Mouse (Mus musculus) layer of hippocampus, adult 18-20 months (tissue): ENCODE results near the gene Wdr63. TPM values are rescaled to one million over a fixed set of nuclear protein-coding genes. Genes with fewer than 3 reads are reported as not detected.
"Not testable (repeated sequence)": the region's sequence is repeated elsewhere in the genome, so short reads cannot be mapped to it uniquely, and the experiment has no call there.

Source experiments
- DNase-seq, 2 experiments: peaks; one replicate each; pipeline ENCODE4 v3.0.0; 2022; ENCODE audit warnings: low spot score in 2 of 2
- total RNA-seq, 2 experiments: library from RNA; stranded (reverse); gene quantifications; 2 replicates each; pipeline ENCODE4 v1.2.3; 2021

Gene Wdr63
- total RNA-seq, 2 experiments from 2014 or later = 1.1 TPM

DNA sequence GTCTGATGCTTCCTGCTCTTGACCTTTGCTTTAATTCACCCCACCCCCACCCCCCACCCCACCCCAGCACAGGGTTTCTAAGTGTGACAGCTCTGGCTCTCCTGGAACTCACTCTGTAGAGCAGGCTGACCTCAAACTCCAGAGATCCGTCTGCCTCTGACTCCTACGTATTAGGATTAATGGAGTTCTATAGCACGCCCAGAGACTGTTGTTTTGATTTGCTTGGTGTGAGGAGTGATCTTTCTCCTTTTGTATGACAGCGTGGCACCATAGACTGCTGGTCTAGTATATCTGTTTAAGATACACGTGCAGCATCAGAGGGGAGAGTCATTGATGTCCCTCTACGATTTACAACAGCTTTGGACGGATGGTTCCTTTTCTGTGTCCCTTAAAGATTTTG is 94.4 kb downstream of the Wdr63 start:
- DNase-seq = no peak

DNA sequence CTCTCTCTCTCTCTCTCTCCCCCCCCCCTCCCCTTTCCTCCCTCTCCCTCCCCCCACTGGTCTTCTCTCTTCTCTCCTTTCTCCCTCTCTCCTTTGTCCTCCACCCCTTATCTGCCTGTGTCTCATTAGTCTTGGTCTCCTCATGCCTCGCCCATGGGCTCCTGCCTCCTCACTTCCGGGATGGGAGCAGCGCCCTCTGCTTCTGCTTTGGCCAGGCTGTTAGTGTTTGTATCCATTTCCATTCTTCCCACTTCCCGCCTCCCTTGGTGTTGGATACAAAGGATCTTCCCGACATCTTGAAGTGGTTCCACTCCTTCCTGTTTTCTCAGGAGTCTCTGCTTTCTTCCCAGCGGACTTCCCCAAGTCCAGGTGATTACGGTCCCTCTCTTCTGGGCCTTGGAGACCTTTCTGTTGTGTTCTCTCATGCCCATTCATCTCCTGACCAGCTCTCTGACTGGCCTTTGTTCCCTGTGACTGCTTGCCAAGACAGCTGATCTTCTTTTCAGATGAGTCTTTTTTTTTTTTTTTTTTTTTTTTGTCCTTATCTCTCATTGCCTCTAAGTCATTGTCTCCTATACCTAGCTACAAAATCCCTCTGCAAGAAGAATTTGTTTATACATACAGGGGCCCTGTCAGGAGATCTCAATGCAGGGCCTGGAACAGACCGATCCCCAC is 96.2 kb downstream of the Wdr63 start:
- DNase-seq = no peak

GRCm38 (mm10) chr3:146010751-146011150 is 97.2 kb downstream of the Wdr63 start:
- no peak for DNase-seq

GRCm38 (mm10) chr3:146009859-146010645 is 97.9 kb downstream of the Wdr63 start:
- DNase-seq = no peak

- DNase-seq = no peak
These were observed 100.1 kb downstream of the Wdr63 start for GRCm38 (mm10) chr3:146007872-146008271.

DNA sequence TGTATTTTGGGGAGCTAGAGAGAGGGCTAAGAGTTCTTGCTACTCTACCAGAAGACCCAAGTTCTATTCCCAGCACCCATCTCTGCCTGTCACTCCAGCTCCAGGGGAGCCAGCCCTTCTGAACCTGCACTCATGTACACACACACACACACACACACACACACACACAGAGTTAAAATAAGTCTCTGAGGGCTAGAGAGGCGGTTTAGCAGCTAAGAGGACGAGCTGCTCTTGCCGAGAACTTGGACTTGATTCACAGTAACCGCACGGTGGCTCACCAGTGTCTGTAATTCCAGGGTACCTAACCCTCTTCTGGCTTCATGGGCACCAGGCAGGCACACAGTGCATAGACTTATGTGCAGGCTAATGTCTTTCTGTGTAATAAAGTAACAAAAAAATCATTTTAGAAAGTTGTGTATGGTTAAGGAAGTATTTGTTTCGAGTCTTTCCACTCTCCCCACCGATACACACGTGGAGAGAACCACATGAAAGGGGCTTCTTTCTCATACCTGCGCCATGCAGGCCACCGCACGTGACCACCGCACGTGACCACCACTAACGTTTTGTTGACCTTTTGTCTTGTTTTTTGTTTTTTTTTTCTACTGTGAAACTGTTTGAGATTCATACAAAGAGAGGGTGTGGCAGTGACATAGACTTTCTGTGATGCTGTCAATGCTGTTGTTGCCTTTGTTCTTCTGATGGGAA is 103.4 kb downstream of the Wdr63 start:
- DNase-seq = no peak

GRCm38 (mm10) chr3:145996539-145996938 is 111.4 kb downstream of the Wdr63 start:
- not testable (repeated sequence) for DNase-seq

GRCm38 (mm10) chr3:145995489-145995888 is 112.4 kb downstream of the Wdr63 start:
- DNase-seq = no peak

DNA sequence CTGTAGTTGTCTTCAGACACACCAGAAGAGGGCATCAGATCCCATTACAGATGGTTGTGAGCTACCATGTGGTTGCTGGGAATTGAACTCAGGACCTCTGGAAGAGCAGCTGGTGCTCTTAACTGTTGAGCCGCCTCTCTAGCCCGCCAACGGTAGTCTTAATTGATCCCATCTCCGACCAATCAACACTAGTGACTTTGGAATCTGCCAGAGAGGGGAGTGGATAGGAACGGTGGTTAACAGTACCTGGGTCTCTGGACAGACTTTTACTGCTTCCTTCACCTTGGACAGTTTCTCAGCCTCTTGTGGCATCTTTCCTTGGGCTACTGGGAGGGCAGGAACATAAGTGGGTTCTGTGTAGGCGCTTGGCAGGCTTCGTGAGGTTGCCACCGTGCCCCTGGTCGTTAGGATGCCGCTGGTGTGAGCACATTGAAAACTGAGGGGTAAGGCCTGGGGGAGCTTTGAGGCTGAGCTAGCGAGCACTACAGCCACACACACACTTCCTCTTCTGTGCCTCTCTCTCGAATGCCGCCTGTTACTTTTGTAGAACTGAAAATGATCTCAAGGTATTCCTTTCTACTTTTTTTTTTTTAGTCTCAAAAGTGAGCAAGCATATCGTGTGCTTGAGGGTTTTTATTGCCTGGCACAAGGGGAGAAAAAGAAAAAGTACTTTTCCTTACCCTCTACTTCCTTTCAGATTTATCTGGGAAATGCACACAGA is 114.3 kb downstream of the Wdr63 start:
- no peak for DNase-seq

DNA sequence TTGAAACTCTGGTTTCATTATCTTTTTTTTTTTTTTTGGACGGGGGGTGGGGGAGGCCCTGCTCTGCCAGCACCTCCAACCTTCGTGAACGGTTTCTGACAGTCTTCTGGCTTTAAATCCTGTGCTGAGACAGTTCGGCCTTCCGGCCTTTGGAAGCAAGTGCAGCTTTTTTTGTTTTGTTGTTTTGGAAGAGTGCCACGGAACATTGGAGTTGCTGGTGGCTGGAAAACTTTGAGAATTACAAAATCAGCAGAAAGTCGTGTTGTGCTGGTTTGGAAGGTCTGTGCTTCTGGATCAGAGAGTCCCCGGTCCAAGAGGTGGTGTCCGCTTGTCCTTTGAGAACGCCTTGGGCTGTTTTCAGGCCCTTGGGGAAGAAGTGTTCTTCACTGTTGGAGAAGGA is 115.1 kb downstream of the Wdr63 start:
- DNase-seq = peak in 1 of 2 experiments; percentile 33

DNA sequence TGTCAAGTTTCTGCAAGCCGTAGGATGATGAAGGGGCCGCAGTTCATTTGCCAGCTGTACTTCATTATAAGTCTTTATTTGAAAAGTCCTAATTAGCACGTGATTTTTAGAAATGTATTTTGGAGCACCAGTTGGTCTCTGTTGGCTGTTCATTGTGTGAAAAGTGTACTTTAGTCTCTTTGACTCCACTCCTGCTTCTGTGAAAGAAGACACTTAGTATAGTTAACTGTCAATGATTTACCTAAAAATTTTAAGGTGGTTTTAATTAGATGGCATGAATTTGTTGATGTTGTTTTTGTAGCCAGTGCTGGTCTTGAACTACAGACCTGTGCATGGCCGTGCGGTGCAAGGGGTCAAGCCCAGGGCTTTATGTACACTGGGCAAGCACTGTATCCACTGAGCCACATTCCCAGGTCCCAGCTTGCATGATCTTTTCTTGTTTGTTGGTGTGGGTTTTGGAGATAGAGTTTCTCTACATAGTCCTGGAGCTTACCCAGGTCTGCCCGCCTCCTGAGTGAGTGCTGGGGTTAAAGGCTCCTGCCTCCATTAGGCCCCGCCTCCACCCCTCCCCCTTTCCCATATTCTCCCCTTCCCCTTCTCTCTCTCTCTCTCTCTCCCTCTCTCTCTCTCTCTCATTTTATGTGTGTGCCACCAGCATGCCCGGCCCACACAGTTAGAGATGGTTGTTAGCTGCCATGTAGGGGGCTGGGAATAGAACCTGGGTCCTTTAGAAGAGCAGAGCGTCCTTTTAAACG is 115.8 kb downstream of the Wdr63 start:
- no peak for DNase-seq

DNA sequence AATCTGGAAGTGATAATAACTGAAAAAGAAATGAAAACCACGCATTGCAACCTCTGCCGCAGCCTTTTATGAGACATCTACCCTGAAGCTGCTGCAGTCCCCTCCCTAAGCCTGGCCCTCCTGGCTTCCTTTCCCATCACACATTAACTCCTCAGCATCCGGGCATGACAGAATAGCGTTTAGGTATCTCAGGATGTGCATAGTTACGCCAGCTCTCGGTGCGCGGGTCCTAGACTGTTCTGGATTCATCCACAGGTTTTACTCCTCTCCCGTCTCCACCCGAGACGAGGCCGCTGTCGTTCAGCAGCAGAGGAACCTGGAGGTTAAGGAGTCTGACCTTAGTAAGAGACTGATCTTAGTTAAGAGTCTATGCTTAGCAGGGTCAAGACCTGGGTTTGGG is 116.8 kb downstream of the Wdr63 start:
- DNase-seq = no peak

Other genes with a start within 250 kb of the Wdr63 start
- 10 to 100 TPM; 13.0 to 13.7 TPM for gene Bcl10, start 185.3 kb downstream of the Wdr63 start, total RNA-seq
- 10 to 100 TPM; 37.1 to 38.2 TPM for gene 2410004B18Rik, start 170.1 kb downstream of the Wdr63 start, total RNA-seq
- 1 to 10 TPM; 3.6 to 4.2 TPM for gene Syde2, start 120.3 kb downstream of the Wdr63 start, total RNA-seq
- gene Mcoln3, start 9.3 kb upstream of the Wdr63 start, total RNA-seq = not detected
- gene Mcoln2, start 41.7 kb upstream of the Wdr63 start, total RNA-seq = not detected
- gene Lpar3, start 112.8 kb upstream of the Wdr63 start, total RNA-seq = under 1 TPM; 0.33 to 0.45 TPM